Mouse (Mus musculus): ENCODE results near the gene Prpsap1. TPM values are rescaled to one million over a fixed set of nuclear protein-coding genes. Genes with fewer than 3 reads are reported as not detected.

Gene Prpsap1
- polyA plus RNA-seq, 1 experiment, result 451 TPM

DNA sequence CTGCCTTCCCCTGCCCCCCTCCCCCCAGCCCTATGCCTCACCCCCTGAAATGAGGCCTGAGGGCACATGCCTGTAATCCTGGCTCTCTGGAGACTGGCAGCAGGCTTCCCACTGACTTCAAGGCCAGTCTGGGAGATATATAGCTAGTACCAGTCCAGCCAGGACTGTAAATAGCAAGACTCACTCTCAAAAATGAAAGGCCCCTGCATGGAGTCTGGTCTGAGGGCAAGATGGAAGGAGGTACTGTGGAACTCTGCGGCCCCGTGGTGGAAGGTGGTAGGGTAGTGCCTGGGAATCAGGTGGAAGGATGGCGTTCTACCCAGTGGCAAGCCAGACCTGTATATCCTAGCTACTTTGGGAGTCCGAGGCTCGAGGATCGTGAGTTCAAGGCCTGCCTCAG, 50.1 kb downstream of the Prpsap1 start:
- Histone ChIP-seq H3K4me1 (ENCODE audit: control insufficient read depth, insufficient read depth, insufficient read length, low read length) (peaks cover 14% of the 10 kb centered on the region), H3K27ac (ENCODE audit: insufficient read depth, low read depth, low read length) (no peak overlapping the region), H3K4me3 (ENCODE audit: low read depth, low read length) (no peak overlapping the region), H3K27me3 (ENCODE audit: control insufficient read depth, insufficient read depth, low read length) (no peaks in the 10 kb centered on the region), H3K36me3 (ENCODE audit: control insufficient read depth, insufficient read depth, low read length) (peaks cover 7% of the 10 kb centered on the region)
- 84% methylated on average over 6 of the region's 6 CpGs for WGBS
- TF ChIP-seq CTCF (IDR thresholded peaks at IDR 0.05; ENCODE audit: extremely low read depth, insufficient read length, insufficient replicate concordance, low read depth, low read length), result no peak
- no peak for TF ChIP-seq POLR2A (IDR thresholded peaks at IDR 0.05; ENCODE audit: low read depth, low read length)

DNA sequence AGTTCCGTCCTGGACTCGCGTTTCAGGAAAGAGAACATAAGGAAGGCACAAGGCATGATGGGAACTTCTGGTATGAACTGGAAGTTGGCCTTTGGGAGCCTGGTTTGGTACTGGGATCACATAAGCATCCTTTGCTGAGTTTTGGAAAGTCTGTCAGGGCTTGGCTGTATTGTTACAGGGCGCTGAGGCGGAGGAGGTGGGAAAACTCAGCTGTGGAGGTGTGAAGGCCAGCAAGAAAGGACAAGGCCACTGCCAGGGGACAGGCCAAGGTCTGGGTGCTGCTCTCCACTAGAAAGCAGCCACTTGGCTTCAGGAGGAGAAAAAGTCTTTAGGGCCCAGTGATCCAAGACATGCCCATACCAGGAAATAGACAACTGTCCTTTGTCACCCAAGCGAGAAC, 50.7 kb downstream of the Prpsap1 start:
- no peak overlapping the region for H3K27ac ChIP-seq (ENCODE audit: insufficient read depth, low read depth, low read length)
- H3K27me3 ChIP-seq (ENCODE audit: control insufficient read depth, insufficient read depth, low read length), result no peaks in the 10 kb centered on the region
- WGBS, result 81% methylated on average over 6 of the region's 6 CpGs
- no peak for TF ChIP-seq CTCF (IDR thresholded peaks at IDR 0.05; ENCODE audit: extremely low read depth, insufficient read length, insufficient replicate concordance, low read depth, low read length)
- no peak for TF ChIP-seq POLR2A (IDR thresholded peaks at IDR 0.05; ENCODE audit: low read depth, low read length)
- H3K36me3 ChIP-seq (ENCODE audit: control insufficient read depth, insufficient read depth, low read length), result peaks cover 8% of the 10 kb centered on the region
- peaks cover 14% of the 10 kb centered on the region for H3K4me1 ChIP-seq (ENCODE audit: control insufficient read depth, insufficient read depth, insufficient read length, low read length)
- H3K4me3 ChIP-seq (ENCODE audit: low read depth, low read length), result no peak overlapping the region

DNA sequence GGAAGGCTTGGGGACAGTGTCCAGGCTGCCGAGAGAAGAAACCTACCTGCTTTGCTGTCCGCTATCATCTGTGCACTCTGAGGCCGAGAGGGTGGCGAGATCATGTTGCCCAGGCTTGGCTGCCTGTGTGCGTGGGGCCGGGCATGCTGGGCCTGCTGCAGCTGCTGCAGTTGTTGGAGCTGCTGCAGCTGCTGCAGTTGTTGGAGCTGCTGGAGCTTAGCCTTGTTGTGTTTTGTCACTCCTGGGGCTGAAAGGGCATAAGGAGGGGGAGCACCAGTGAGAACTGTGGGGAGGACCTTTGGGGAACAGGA, 51.2 kb downstream of the Prpsap1 start:
- TF ChIP-seq POLR2A (IDR thresholded peaks at IDR 0.05; ENCODE audit: low read depth, low read length) (no peak), CTCF (IDR thresholded peaks at IDR 0.05; ENCODE audit: extremely low read depth, insufficient read length, insufficient replicate concordance, low read depth, low read length) (no peak)
- WGBS, result 68% methylated on average over 6 of the region's 6 CpGs
- no peak overlapping the region for H3K4me3 ChIP-seq (ENCODE audit: low read depth, low read length)

GRCm38 (mm10) chr11:116442129-116442866, 51.7 kb downstream of the Prpsap1 start:
- TF ChIP-seq POLR2A (IDR thresholded peaks at IDR 0.05; ENCODE audit: low read depth, low read length) (no peak), CTCF (IDR thresholded peaks at IDR 0.05; ENCODE audit: extremely low read depth, insufficient read length, insufficient replicate concordance, low read depth, low read length) (no peak)
- Histone ChIP-seq H3K36me3 (ENCODE audit: control insufficient read depth, insufficient read depth, low read length) (peaks cover 13% of the 10 kb centered on the region), H3K4me3 (ENCODE audit: low read depth, low read length) (no peak overlapping the region), H3K27ac (ENCODE audit: insufficient read depth, low read depth, low read length) (no peak overlapping the region), H3K27me3 (ENCODE audit: control insufficient read depth, insufficient read depth, low read length) (no peaks in the 10 kb centered on the region), H3K4me1 (ENCODE audit: control insufficient read depth, insufficient read depth, insufficient read length, low read length) (peaks cover 18% of the 10 kb centered on the region)
- 70% methylated on average over 15 of the region's 15 CpGs for WGBS

More for the DNA sequence above, 51.2 kb downstream of the Prpsap1 start:
- H3K27me3 ChIP-seq (ENCODE audit: control insufficient read depth, insufficient read depth, low read length), result no peaks in the 10 kb centered on the region
- H3K27ac ChIP-seq (ENCODE audit: insufficient read depth, low read depth, low read length), result no peak overlapping the region
- H3K4me1 ChIP-seq (ENCODE audit: control insufficient read depth, insufficient read depth, insufficient read length, low read length), result peaks cover 14% of the 10 kb centered on the region
- H3K36me3 ChIP-seq (ENCODE audit: control insufficient read depth, insufficient read depth, low read length), result peaks cover 8% of the 10 kb centered on the region

DNA sequence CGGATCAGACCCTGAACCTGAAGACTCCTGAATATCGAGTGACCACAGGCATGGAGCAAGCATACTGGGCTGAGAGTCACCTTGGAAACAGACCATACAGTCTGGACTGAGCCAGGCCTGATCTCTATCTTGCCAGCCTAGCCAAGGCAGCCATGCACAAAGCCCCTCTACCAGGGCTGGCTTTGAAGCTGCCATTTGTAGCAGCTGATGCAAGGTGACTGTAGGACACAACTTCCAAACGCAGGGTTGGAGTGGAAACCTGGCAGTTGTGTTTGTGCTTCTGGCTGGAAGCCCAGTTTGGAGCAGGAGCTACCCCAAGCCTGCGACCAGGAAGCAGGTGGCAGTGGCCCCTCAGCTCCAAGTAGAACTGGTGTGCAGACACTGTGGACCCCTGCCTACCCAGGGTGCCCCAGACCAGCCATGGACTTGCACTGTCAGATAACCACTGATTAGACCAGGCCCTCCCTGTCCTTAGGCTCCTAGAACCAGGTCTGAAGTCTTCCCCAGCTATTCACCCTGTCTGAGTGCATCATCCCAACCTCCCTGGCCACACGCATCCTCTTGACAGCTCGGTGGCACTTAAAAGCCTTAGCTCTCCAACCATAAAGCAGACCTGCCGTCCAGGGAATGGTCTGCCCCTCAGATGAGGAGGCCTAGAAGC, 53.5 kb downstream of the Prpsap1 start:
- H3K36me3 ChIP-seq (ENCODE audit: control insufficient read depth, insufficient read depth, low read length), result peaks cover 25% of the 10 kb centered on the region
- 51% methylated on average over 7 of the region's 7 CpGs for WGBS
- H3K27me3 ChIP-seq (ENCODE audit: control insufficient read depth, insufficient read depth, low read length), result no peaks in the 10 kb centered on the region
- no peak for TF ChIP-seq CTCF (IDR thresholded peaks at IDR 0.05; ENCODE audit: extremely low read depth, insufficient read length, insufficient replicate concordance, low read depth, low read length)
- H3K27ac ChIP-seq (ENCODE audit: insufficient read depth, low read depth, low read length), result no peak overlapping the region
- H3K4me3 ChIP-seq (ENCODE audit: low read depth, low read length), result no peak overlapping the region
- H3K4me1 ChIP-seq (ENCODE audit: control insufficient read depth, insufficient read depth, insufficient read length, low read length), result peaks cover 25% of the 10 kb centered on the region

GRCm38 (mm10) chr11:116439269-116440240, 54.4 kb downstream of the Prpsap1 start:
- peaks cover 24% of the 10 kb centered on the region for H3K4me1 ChIP-seq (ENCODE audit: control insufficient read depth, insufficient read depth, insufficient read length, low read length)
- whole genome bisulfite sequencing, result 67% methylated on average over 19 of the region's 19 CpGs
- TF ChIP-seq CTCF (IDR thresholded peaks at IDR 0.05; ENCODE audit: extremely low read depth, insufficient read length, insufficient replicate concordance, low read depth, low read length) (no peak), POLR2A (IDR thresholded peaks at IDR 0.05; ENCODE audit: low read depth, low read length) (no peak)
- H3K4me3 ChIP-seq (ENCODE audit: low read depth, low read length), result no peak overlapping the region
- H3K27ac ChIP-seq (ENCODE audit: insufficient read depth, low read depth, low read length), result no peak overlapping the region; the same call in 1 of the 2 replicates
- peaks cover 27% of the 10 kb centered on the region for H3K36me3 ChIP-seq (ENCODE audit: control insufficient read depth, insufficient read depth, low read length)
- H3K27me3 ChIP-seq (ENCODE audit: control insufficient read depth, insufficient read depth, low read length), result no peaks in the 10 kb centered on the region

Data from small intestine, adult 2 months (tissue).